Mouse (Mus musculus) T-helper 2 cell (primary cell): ENCODE measurements at regions not wholly inside any gene's neighbourhood (a gene's known extent, or its start where the extent isn't known, plus 50 kb on each side); places are given as distances from the start of the nearest gene placed in this dataset.
"Not testable (repeated sequence)": the region's sequence is repeated elsewhere in the genome, so short reads cannot be mapped to it uniquely, and the experiment has no call there.

Experiments used
- in situ Hi-C: fragments of 300-600 bp; cut with MboI, MseI; formaldehyde crosslinking; loops from one replicate; pipeline ENCODE4 v1.15.1; 2025; ENCODE audit warnings: high pct_unique_total_duplicates

DNA sequence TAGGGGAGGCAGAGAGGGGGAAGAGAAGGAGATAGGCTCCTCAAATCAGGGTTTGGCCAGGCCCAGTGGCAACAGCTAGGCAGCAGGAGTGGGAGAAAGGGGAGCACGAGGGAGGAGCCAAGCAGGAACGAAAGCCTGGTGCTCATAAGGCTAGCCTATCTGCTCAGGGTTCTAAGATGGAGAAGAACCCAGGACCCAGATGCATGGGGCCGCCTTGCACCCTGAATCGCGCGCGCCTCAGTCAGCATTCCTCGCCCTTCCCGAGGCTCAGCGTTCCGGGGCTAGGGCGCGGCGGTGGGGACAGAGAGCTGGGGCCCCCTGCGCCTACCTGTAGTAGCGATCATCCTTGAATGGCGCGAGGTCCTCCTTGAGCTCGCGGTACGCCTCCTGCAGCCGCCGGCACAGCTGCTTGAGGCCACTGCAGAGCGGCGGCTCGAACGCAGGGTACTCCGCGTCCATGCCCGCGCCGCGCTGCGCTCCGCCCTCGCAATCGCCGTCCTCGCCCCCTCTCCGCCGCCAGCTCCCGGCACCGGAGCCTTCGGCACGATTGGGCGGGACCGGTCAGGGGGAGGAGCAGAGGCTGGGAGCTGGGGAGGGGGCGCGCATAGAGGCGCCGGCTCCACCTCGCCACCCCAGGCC, 60.1 kb downstream of the Dynlt1b start:
- in situ Hi-C loops, result loop anchor here (5.0 kb wide), 2 partner anchors 173 to 233 kb away; partner anchors contain the start of genes Dynlt1a and Tmem181a

DNA sequence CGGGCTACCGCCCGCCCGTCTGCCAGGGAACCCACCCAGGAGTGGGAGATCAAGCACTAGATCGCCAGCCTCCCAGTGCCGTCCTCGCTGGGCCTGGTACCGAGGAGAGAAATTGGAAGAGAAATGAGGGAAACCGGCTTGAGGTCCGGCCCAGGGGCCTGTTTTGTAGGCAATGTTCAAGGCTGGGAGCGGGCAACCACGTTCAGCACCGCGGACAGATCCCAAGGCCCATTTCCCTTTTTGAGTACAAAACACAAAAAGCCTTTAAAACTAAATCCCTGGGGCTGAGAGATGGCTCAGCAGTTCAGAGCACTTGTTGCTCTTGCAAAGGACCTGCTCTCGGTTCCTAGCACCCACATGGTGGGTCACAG, 60.6 kb downstream of the Dynlt1b start:
- in situ Hi-C loops, result loop anchor here (5.0 kb wide), 2 partner anchors 173 to 233 kb away; partner anchors contain the start of genes Dynlt1a and Tmem181a

DNA sequence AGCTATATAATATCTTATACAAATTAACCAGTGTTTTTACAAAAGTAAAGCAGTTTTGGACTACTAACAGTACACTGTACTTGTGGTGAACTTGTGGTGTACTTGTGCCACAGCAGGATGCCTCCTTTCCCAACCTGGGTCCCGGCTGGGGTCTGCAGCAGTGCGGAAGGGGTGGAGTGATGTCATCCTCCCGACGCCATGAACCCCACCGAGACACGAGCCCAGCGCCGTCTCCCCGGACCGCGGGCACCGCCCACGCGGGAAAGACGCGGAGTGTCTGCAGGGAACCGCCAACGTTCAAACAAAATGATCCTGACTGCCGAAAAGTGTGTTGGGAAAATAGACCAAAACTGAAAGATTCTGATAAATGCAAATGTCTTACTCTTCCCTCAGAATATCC, 62.6 kb downstream of the Dynlt1b start:
- in situ Hi-C loops, result loop anchor here (5.0 kb wide), 2 partner anchors 175 to 235 kb away; partner anchors contain the start of genes Dynlt1a and Tmem181a

DNA sequence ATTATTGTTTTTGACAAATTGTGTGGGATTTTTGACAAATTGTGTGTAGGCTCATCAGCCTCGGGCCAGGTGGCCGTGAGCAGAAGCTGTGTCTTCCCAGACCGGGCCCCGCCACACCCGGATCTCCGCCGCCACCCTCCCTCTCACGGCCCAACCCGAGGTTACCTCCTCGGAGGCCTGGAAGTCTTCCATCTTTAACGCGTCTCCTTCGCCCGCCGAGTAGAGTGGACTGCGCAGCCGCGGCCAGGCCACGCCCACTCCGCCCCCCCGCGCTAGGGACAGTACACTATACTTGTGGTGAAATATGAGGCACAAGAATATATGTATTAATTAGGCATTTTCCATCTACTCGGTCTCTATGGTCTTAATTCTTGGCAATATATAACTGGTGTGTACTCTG, 63.0 kb downstream of the Dynlt1b start:
- in situ Hi-C loops, result loop anchor here (5.0 kb wide), 2 partner anchors 176 to 236 kb away; partner anchors contain the start of genes Dynlt1a and Tmem181a

DNA sequence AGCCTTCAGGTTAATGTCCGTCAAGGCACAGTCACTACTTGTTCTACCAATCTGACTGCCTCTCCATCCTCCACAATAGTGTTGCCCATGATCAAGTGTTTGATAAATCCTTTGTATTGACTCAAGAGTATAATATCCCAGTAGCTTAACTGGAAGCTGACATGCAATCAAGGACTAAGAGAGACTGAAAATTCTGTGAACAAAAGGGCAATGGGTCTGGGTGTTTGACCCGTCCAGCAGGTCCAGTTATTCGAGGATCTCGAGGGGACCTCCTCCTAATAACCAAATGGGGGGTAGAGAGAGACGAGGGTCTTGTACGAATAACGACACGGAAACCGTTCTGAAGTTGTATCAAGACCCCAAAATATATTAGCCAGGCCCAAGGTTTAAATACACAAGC, 66.6 kb downstream of the Dynlt1b start:
- in situ Hi-C loops, result not testable (repeated sequence)

DNA sequence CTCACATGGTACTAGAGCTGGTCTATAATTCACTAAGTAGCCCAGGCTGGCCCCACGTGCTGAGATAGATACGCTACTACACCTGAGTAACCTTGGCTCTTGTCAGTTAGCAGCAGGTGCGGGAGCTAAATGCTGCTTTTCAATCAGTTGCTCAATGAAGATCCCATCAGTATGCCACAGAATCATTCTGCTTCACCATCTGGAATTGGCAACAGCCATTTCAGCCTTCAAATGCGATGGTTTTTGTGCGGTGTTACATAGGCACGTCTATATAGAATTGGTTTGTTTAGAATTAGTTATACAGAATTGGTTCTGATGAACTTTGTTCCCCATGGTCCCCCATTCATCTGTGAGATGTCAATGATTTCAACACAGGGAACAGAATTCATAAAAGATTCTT, 72.8 kb downstream of the Dynlt1b start:
- in situ Hi-C loops, result not testable (repeated sequence)

DNA sequence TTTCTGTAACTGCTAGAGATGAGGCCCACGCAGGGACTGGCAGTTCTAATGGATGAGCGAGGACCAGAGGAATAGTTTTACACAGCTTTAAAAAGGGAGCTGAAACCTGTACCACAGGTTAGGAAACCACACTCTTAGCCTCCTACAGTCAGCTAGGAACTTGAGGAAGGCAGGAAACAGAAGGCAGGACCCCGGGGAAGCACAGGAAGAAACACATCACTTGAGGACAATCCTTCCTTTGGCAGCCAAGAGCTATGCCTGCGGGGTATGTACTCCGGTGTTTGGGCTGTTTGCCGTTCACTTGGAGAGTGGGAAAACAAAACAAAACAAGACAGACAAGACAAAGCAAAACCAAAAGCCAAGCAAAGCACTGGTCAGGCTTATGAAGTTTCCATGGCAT, 76.0 kb downstream of the Dynlt1b start:
- in situ Hi-C loops, result not testable (repeated sequence)

DNA sequence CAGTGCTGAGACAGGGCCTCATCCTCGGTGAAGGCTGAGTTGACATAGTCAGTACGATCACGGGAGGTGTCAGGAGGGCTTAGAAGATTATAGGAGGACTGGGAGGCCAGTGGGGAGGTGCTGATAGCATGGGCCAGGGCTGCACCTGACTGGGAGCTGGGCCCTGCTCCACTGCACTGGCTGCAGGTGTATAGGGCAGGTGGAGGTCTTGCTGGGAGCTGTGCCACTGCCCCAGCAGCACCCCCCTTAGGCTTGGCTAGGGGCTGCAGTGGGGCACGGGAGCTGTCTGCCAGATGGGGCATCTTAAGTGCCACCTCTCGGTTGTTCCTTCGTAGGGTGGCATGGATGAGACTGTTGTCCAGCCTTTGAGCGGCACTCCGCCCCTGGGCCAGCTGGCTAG, 85.2 kb downstream of the Dynlt1b start:
- in situ Hi-C loops, result loop anchor here (5.0 kb wide), 1 partner anchor 288 kb away; no protein-coding TSS in a partner anchor

DNA sequence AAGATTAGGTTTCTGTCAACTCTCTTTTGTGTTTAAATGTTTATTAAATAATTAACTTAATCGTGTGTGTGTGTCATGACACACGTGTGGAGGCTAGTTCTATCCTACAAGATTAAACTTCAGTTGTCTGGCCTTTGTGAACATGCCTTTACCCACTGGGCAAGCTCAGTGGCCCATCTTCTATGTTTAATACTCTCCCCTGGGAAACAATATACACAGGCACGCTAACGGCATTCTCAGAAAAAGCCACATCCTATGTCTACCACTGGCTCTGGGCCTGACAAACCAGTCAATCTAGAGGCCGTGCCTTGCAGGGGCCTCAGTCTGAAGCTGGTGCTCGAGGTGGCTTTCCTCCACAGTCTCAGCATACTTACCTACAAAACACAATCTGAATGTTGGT, 82.4 kb upstream of the Dynlt1c start:
- in situ Hi-C loops, result loop anchor here (5.0 kb wide), 1 partner anchor 292 kb away; no protein-coding TSS in a partner anchor

DNA sequence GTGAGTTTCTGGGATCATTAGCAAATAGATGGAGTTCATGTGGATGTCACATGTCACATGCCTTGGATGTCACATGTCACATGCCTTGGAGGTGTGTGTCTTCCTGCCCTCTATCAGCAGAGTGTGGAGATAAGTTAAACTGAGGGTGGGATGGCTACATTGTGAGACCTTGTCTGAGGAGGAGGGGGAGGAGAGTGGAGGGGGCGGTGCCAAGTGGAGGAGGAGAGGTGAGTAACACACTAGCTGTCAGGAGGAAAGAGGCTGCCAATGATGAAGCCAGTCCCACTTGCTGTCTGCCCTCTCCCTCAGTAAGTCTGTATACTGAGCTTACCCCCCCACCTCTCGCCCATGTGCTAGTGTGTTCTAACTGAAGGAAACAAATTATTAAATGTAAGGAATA, 81.5 kb upstream of the Dynlt1c start:
- in situ Hi-C loops, result not testable (repeated sequence)

DNA sequence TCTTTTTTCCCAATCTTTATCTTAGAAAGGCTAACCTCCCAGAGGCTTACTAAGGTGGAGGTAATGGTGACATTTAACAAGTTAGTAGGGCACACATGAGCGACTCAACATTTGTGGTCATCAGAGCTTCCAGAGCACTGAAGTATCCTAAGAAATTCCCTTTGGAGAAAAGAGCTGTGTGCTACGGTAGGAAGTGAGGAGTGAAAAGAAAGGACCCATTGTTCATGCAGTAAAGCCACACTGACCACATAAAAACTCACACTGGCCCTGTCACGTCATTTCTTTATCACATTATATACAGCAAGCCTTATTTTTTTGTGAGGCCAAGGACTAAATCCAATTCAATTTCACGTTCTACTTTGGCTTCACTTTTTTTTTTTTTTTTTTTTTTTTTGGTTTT, 80.7 kb upstream of the Dynlt1c start:
- in situ Hi-C loops, result not testable (repeated sequence)

DNA sequence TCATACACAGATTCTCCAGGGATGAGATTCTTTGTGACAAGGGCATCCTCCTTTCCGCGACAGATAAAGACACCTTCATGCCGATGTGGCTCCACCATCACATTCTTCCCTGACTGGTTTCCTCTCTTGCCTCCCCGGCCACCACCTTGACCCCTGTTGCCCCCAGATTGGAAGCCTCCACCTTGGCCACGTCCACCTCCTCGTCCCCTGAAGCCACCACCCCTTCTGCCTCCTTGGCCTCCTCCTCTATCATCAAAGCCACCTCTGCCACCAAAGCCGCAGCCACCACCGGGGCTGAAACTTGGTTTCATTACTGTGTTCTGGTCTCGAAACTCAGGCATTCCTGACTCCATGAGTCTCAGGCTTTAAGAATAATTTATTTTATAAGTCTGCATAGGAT, 79.3 kb upstream of the Dynlt1c start:
- in situ Hi-C loops, result not testable (repeated sequence)

DNA sequence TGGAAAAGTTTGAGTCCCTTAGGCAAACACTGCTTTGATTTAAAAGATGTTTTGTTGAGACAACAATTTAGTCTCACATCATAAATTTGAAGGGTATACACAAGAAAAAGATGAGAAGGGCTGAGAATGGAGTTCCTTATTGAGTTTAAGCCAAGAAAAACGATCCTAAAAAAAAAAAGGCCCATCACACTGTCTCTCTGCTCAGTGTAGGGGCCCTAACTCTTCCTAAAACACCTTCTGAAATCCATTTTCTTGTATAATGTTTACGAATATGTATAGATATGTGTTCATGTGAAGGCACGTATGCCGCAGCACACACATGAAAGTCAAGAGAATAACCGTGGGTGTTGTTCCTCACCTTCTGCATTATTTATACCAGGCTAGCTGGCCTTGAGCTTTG, 62.7 kb upstream of the Dynlt1c start:
- in situ Hi-C loops, result not testable (repeated sequence)

DNA sequence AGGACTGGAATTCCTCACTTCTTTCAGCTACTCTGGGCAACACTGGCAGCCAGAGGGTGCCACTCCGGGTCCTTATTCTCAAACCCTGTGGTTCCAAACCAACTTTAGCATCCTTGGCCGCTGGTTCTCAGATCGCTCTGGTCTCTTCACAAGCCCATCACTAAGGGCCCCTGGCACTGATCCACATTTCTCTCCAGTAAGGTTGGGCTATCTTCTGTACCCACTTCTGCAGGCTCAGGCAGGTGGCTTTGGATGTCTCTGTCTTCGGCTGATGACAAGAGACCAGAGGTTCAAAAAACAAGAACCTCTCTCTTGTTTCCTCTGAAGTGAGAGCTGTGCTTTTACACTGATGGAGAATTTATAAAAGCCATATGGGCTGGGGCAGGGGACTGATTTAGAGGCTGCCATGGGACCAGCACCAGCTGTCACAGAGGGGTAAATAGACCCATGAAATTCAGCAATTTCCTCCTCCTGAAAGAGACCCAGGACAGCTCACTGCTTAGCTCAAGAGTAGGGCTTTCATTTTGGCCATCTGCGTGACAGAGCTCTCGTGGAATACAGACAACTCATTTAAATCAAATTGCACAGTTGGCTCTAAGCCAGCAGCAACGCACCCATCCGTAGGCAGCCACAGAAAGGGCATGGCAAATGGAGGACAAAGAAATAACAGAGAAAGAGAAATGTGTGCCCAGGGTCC, 54.3 kb upstream of the Dynlt1c start:
- in situ Hi-C loops, result not testable (repeated sequence)

DNA sequence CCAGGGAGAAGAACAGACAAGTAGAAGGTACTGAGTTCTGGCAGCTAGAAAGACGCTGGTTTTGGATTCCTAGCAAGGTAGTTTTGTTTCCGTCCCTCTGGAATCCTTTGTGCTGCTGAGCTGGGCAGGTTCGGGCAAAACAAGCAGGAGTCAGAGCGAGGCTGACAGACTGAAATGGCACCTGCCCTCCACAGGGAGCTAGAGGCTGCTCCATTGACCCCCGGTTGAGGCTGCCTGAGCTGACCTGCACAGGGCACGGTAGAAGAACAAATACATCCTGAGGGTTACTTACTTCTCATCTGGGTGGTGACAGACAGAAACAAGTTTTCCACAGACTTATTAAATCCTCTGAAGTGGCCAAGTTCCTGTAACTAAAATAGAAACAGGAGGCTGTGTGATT, 53.5 kb upstream of the Dynlt1c start:
- in situ Hi-C loops, result not testable (repeated sequence)
